Comparison of ENCODE assay signal across 9 mouse cellular contexts in the genomic region with DNA sequence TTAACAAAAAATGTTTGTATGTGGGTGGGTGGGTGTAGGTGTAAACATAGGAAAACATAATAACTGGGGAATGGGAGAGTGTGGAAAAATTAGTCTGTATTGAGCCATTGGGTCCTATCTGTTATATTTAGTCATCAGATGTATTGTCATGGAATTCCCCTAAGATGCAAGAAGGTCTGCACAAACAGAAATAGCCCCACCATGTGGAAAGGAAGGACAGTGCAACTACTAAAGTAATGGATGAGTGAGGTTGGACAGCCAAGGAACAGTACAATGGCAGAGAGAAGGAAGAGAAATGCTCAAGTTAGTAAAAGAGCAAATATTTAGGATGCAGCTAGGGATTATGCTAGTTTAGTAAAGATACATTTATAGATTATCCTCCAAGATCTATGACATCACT. TPM values are rescaled to one million over a fixed set of nuclear protein-coding genes. Genes with fewer than 3 reads are reported as not detected.
DNase-seq lines count a peak whose midpoint lies in the region; ATAC-seq and TF ChIP-seq lines count a peak whose summit lies in the region.
"Had no signal": no experiment of that assay in that cellular context is flagged by ENCODE, and none has a peak within 500 bp of the region (broad histone marks: within the 10 kb centered on the region; RNA-seq: fewer than 3 reads in every experiment).

No protein-coding gene starts in this region.

- TF ChIP-seq POLR2A in brain, embryonic 14.5 days (IDR thresholded peaks at IDR 0.05; ENCODE audit: borderline replicate concordance, extremely low read depth, insufficient read depth, insufficient read length, poor library complexity, severe bottlenecking) = no peak

- no peak overlapping the region for H3K9ac ChIP-seq in embryonic facial prominence, embryonic 11.5 days (replicated peaks; ENCODE audit: low read length)
- H3K9ac ChIP-seq in lung, embryonic 14.5 days = no peak overlapping the region
- H3K9ac ChIP-seq: embryonic facial prominence, embryonic 12.5 days had no signal

- H3K4me1 ChIP-seq in embryonic facial prominence, embryonic 11.5 days (ENCODE audit: control insufficient read depth, insufficient read depth, low read length) = no peaks in the 10 kb centered on the region
- H3K4me1 ChIP-seq in embryonic facial prominence, embryonic 10.5 days = no peaks in the 10 kb centered on the region
- H3K4me1 ChIP-seq in lung, embryonic 14.5 days (ENCODE audit: insufficient read depth) = no peaks in the 10 kb centered on the region
- H3K4me1 ChIP-seq: embryonic facial prominence, embryonic 12.5 days had no signal

- H3K9me3 ChIP-seq in embryonic facial prominence, embryonic 11.5 days (replicated peaks; ENCODE audit: control insufficient read depth, low read length) = no peaks in the 10 kb centered on the region
- no peaks in the 10 kb centered on the region for H3K9me3 ChIP-seq in embryonic facial prominence, embryonic 10.5 days
- H3K9me3 ChIP-seq in lung, embryonic 14.5 days (ENCODE audit: low read depth, low read length) = no peaks in the 10 kb centered on the region
- H3K9me3 ChIP-seq: embryonic facial prominence, embryonic 12.5 days had no signal

- TF ChIP-seq CTCF in lung, embryonic 14.5 days (IDR thresholded peaks at IDR 0.05; ENCODE audit: low read depth) = peak; percentile 48
- TF ChIP-seq CTCF in brain, embryonic 14.5 days (IDR thresholded peaks at IDR 0.05; ENCODE audit: borderline replicate concordance, extremely low read depth, insufficient read depth, insufficient read length) = peak; percentile 38; the same call in 1 of the 2 replicates

- DNase-seq in embryonic facial prominence, embryonic 11.5 days (ENCODE audit: low spot score) = peak; percentile 39
- DNase-seq in embryonic facial prominence, embryonic 10.5 days (ENCODE audit: low spot score) = no peak
- peak; percentile 51 for DNase-seq in lung, embryonic 14.5 days
- no peak for DNase-seq in lung, postnatal 4 days
- DNase-seq in brain, embryonic 14.5 days (ENCODE audit: low read depth) = peak; percentile 32
- peak; percentile 28 for DNase-seq in naive thymus-derived CD4-positive, alpha-beta T cell, adult 2 months (ENCODE audit: low read depth)
- DNase-seq in right cerebral cortex, postnatal 4 days = no peak
- DNase-seq in heart, adult 8-10 months (ENCODE audit: low spot score) = no peak

- ATAC-seq in embryonic facial prominence, embryonic 11.5 days (replicated peaks; ENCODE audit: insufficient number of reproducible peaks, low FRiP score, low TSS enrichment, low read depth) = no peak
- ATAC-seq in lung, embryonic 14.5 days (ENCODE audit: insufficient read depth) = no peak

- no peak overlapping the region for H3K4me3 ChIP-seq in embryonic facial prominence, embryonic 11.5 days (ENCODE audit: low read depth, low read length)
- H3K4me3 ChIP-seq in embryonic facial prominence, embryonic 10.5 days = no peak overlapping the region
- no peak overlapping the region for H3K4me3 ChIP-seq in lung, embryonic 14.5 days (ENCODE audit: low read depth, low read length)
- H3K4me3 ChIP-seq: embryonic facial prominence, embryonic 12.5 days had no signal

- H3K27ac ChIP-seq in embryonic facial prominence, embryonic 11.5 days (replicated peaks; ENCODE audit: low read depth, low read length) = no peak overlapping the region
- H3K27ac ChIP-seq in embryonic facial prominence, embryonic 10.5 days (replicated peaks) = no peak overlapping the region
- no peak overlapping the region for H3K27ac ChIP-seq in lung, embryonic 14.5 days (ENCODE audit: low read depth)
- H3K27ac ChIP-seq: embryonic facial prominence, embryonic 12.5 days had no signal

- no peak overlapping the region for H3K4me2 ChIP-seq in embryonic facial prominence, embryonic 11.5 days (ENCODE audit: low read depth, low read length)
- H3K4me2 ChIP-seq in lung, embryonic 14.5 days = no peak overlapping the region
- H3K4me2 ChIP-seq: embryonic facial prominence, embryonic 12.5 days had no signal

- H3K27me3 ChIP-seq in embryonic facial prominence, embryonic 11.5 days (ENCODE audit: control insufficient read depth, insufficient read depth, low read length) = no peaks in the 10 kb centered on the region
- no peaks in the 10 kb centered on the region for H3K27me3 ChIP-seq in embryonic facial prominence, embryonic 10.5 days (replicated peaks; ENCODE audit: low read depth, poor library complexity, severe bottlenecking)
- no peaks in the 10 kb centered on the region for H3K27me3 ChIP-seq in lung, embryonic 14.5 days (ENCODE audit: insufficient read depth, low read length)
- H3K27me3 ChIP-seq: embryonic facial prominence, embryonic 12.5 days had no signal

- H3K36me3 ChIP-seq in embryonic facial prominence, embryonic 11.5 days (replicated peaks; ENCODE audit: control insufficient read depth, insufficient read depth, low read depth, low read length) = peaks cover 8% of the 10 kb centered on the region
- H3K36me3 ChIP-seq in embryonic facial prominence, embryonic 10.5 days (replicated peaks) = peaks cover 100% of the 10 kb centered on the region
- H3K36me3 ChIP-seq in lung, embryonic 14.5 days (ENCODE audit: insufficient read depth) = peaks cover 94% of the 10 kb centered on the region

RNA-seq across cellular contexts. Expression of gene Cenpe, which starts 33.4 kb away (rescaled TPM):
- polyA plus RNA-seq in embryonic facial prominence, embryonic 11.5 days (2014; fragmentation: Nextera tagmentation; extraction: Ambion mirVana) = 48.1 and 56.1 TPM in 2 replicates
- 35.8 and 39.4 TPM in 2 replicates for polyA plus RNA-seq in embryonic facial prominence, embryonic 10.5 days (2016; fragmentation: Nextera tagmentation; extraction: Ambion mirVana)
- polyA plus RNA-seq in lung, embryonic 14.5 days (2014; fragmentation: Nextera tagmentation; extraction: Ambion mirVana) = 39.8 and 43.8 TPM in 2 replicates
- 7.3 and 10.4 TPM in 2 replicates for polyA plus RNA-seq in brain, embryonic 14.5 days (2012; rRNA removed)
- 1 to 10 TPM in 2 of 4 experiments, under 1 TPM in 2; 0.69 to 1.9 (median 1.3) TPM for total RNA-seq in heart, adult 8-10 months (2022)

RNA-seq across cellular contexts. Expression of gene Bdh2, which starts 35.3 kb away (rescaled TPM):
- 14.7 and 16.8 TPM in 2 replicates for polyA plus RNA-seq in embryonic facial prominence, embryonic 11.5 days (2014; fragmentation: Nextera tagmentation; extraction: Ambion mirVana)
- polyA plus RNA-seq in embryonic facial prominence, embryonic 10.5 days (2016; fragmentation: Nextera tagmentation; extraction: Ambion mirVana) = 9.7 and 10.3 TPM in 2 replicates
- 7.5 and 8.7 TPM in 2 replicates for polyA plus RNA-seq in lung, embryonic 14.5 days (2014; fragmentation: Nextera tagmentation; extraction: Ambion mirVana)
- 2.0 and 2.4 TPM in 2 replicates for polyA plus RNA-seq in brain, embryonic 14.5 days (2012; rRNA removed)
- 1 to 10 TPM; 2.7 to 7.0 (median 5.2) TPM for total RNA-seq in heart, adult 8-10 months (2022)

Comparison
In these comparisons a context has a peak if more than half of its experiments do, and no peak if none do; other contexts are left out.
1. DNase-seq: peak in embryonic facial prominence, embryonic 11.5 days (single experiment), lung, embryonic 14.5 days (single experiment), brain, embryonic 14.5 days (single experiment) and naive thymus-derived CD4-positive, alpha-beta T cell, adult 2 months (single experiment); none in embryonic facial prominence, embryonic 10.5 days (single experiment), lung, postnatal 4 days (0 of 2), right cerebral cortex, postnatal 4 days (single experiment) and heart, adult 8-10 months (single experiment).